Mouse (Mus musculus) G1E (cell line): ENCODE results near the gene Cables2.

ENCODE experiments used
- CTCF ChIP-seq: IDR thresholded peaks from 2 replicates; pipeline ENCODE4 v1.5.1; 2012; ENCODE audit warnings: low read depth, low read length, inconsistent platforms, mixed read lengths
- GATA1 ChIP-seq: IDR thresholded peaks from 2 replicates; pipeline ENCODE4 v1.6.1; 2012; ENCODE audit warnings: borderline replicate concordance, low read length, inconsistent platforms, mixed read lengths
- GATA2 ChIP-seq: IDR thresholded peaks from 2 replicates; pipeline ENCODE4 v1.6.1; 2012; ENCODE audit warnings: low read depth, low read length, inconsistent platforms, borderline replicate concordance
- POLR2AphosphoS5 ChIP-seq: IDR thresholded peaks from 2 replicates; pipeline ENCODE4 v1.6.1; 2012; ENCODE audit warnings: low read depth, low read length, inconsistent platforms; ENCODE audit not compliant: insufficient replicate concordance
- TAL1 ChIP-seq: conservative IDR thresholded peaks from 2 replicates; pipeline ENCODE4 v1.6.1; 2012; ENCODE audit warnings: low read depth, low read length, inconsistent platforms, mixed read lengths

DNA sequence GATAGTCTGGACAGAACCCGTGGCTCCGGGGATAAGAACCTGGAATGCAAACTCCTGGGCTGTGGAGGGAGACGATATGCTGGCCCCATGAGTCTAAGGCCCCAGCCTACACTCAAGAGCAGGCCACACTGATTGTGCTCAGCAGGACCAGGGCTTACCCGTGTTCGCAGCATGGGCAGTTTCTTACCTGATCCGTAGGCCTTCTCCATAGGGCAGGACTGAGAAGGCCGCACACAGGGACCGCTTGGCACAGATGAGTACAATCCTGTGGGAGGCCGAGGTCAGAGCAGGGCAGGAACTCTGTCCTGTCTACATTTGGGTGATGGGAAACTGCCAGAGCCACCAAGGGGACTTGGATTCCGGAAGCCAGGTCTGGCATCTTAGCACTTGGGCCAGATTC is 10.4 kb downstream of the Cables2 start:
- TF ChIP-seq CTCF, result no peak
- TF ChIP-seq POLR2AphosphoS5, result no peak
- no peak for TF ChIP-seq GATA1
- TF ChIP-seq TAL1, result no peak
- no peak for TF ChIP-seq GATA2
